Mouse (Mus musculus): ENCODE measurements around the gene Acsm5.

Gene Acsm5

GRCm38 (mm10) chr7:119519163-119519562 is at the start of gene Acsm5:
Gene Acsm5, plus strand, starts transcription at chr7:119519463.
- no peak for DNase-seq (ENCODE audit: extremely low read depth, low read depth)

GRCm38 (mm10) chr7:119476500-119477389 is 42.5 kb upstream of the Acsm5 start:
- DNase-seq (ENCODE audit: extremely low read depth, low read depth) = no peak

GRCm38 (mm10) chr7:119479256-119479655 is 40.0 kb upstream of the Acsm5 start, which contains the start of gene Umod:
Gene Umod, minus strand, starts transcription at chr7:119479282.
- DNase-seq (ENCODE audit: extremely low read depth, low read depth) = no peak

- DNase-seq (ENCODE audit: extremely low read depth, low read depth) = no peak
Observed at GRCm38 (mm10) chr7:119484154-119484553, 35.1 kb upstream of the Acsm5 start.

GRCm38 (mm10) chr7:119486683-119487082 is 32.6 kb upstream of the Acsm5 start:
- DNase-seq (ENCODE audit: extremely low read depth, low read depth) = no peak

GRCm38 (mm10) chr7:119490041-119490780 is 29.1 kb upstream of the Acsm5 start:
- DNase-seq (ENCODE audit: extremely low read depth, low read depth) = no peak

- DNase-seq (ENCODE audit: extremely low read depth, low read depth) = no peak
Observed at GRCm38 (mm10) chr7:119511143-119511542, 8.1 kb upstream of the Acsm5 start.

- DNase-seq (ENCODE audit: extremely low read depth, low read depth) = peak; percentile 47
Observed at GRCm38 (mm10) chr7:119513056-119513455, 6.2 kb upstream of the Acsm5 start.

GRCm38 (mm10) chr7:119515492-119516271 is 3.6 kb upstream of the Acsm5 start:
- peak; percentile 28 for DNase-seq (ENCODE audit: extremely low read depth, low read depth)

- DNase-seq (ENCODE audit: extremely low read depth, low read depth) = no peak
Observed at GRCm38 (mm10) chr7:119516272-119516558, 3.0 kb upstream of the Acsm5 start.

GRCm38 (mm10) chr7:119519654-119520053 is 391 bp downstream of the Acsm5 start:
- peak; percentile 23 for DNase-seq (ENCODE audit: extremely low read depth, low read depth)

GRCm38 (mm10) chr7:119521816-119522215 is 2.6 kb downstream of the Acsm5 start:
- DNase-seq (ENCODE audit: extremely low read depth, low read depth) = no peak

- DNase-seq (ENCODE audit: extremely low read depth, low read depth) = no peak
Observed at GRCm38 (mm10) chr7:119522385-119522784, 3.1 kb downstream of the Acsm5 start.

- DNase-seq (ENCODE audit: extremely low read depth, low read depth) = no peak
Observed at GRCm38 (mm10) chr7:119523389-119523788, 4.1 kb downstream of the Acsm5 start, which contains the start of gene Pdilt. Gene Pdilt, minus strand, starts transcription at chr7:119523489.

- no peak for DNase-seq (ENCODE audit: extremely low read depth, low read depth)
Observed at GRCm38 (mm10) chr7:119525881-119526281, 6.6 kb downstream of the Acsm5 start.

- DNase-seq (ENCODE audit: extremely low read depth, low read depth) = no peak
Observed at GRCm38 (mm10) chr7:119526486-119526885, 7.2 kb downstream of the Acsm5 start.

GRCm38 (mm10) chr7:119527135-119527534 is 7.9 kb downstream of the Acsm5 start:
- no peak for DNase-seq (ENCODE audit: extremely low read depth, low read depth)

- no peak for DNase-seq (ENCODE audit: extremely low read depth, low read depth)
Observed at GRCm38 (mm10) chr7:119527548-119527947, 8.3 kb downstream of the Acsm5 start.

- no peak for DNase-seq (ENCODE audit: extremely low read depth, low read depth)
Observed at GRCm38 (mm10) chr7:119528617-119529016, 9.4 kb downstream of the Acsm5 start.

- DNase-seq (ENCODE audit: extremely low read depth, low read depth) = no peak
Observed at GRCm38 (mm10) chr7:119532924-119533323, 13.7 kb downstream of the Acsm5 start.

- DNase-seq (ENCODE audit: extremely low read depth, low read depth) = no peak
Observed at GRCm38 (mm10) chr7:119534389-119534788, 15.1 kb downstream of the Acsm5 start.

- no peak for DNase-seq (ENCODE audit: extremely low read depth, low read depth)
Observed at GRCm38 (mm10) chr7:119542445-119542844, 23.2 kb downstream of the Acsm5 start.

Data from MEL-GATA-1-ER (cell line).